Mouse (Mus musculus) ES-E14 (cell line): Measurements from ENCODE around the gene Fhl1.

Source experiments
- CHD2 ChIP-seq: IDR thresholded peaks from 2 replicates; pipeline ENCODE4 v1.6.1; 2014; ENCODE audit warnings: mild to moderate bottlenecking, low read depth, low read length, inconsistent platforms
- HCFC1 ChIP-seq: IDR thresholded peaks from 2 replicates; pipeline ENCODE4 v1.6.1; 2012; ENCODE audit warnings: low read length, inconsistent platforms, borderline replicate concordance; ENCODE audit not compliant: insufficient read depth
- MAFK ChIP-seq: IDR thresholded peaks from 2 replicates; pipeline ENCODE4 v1.6.1; 2014; ENCODE audit warnings: mild to moderate bottlenecking, low read depth, low read length, inconsistent platforms; ENCODE audit not compliant: insufficient read depth
- ZC3H11A ChIP-seq: IDR thresholded peaks from 2 replicates; pipeline ENCODE4 v1.6.1; 2012; ENCODE audit warnings: low read depth, mild to moderate bottlenecking, inconsistent platforms, low read length, borderline replicate concordance

DNA sequence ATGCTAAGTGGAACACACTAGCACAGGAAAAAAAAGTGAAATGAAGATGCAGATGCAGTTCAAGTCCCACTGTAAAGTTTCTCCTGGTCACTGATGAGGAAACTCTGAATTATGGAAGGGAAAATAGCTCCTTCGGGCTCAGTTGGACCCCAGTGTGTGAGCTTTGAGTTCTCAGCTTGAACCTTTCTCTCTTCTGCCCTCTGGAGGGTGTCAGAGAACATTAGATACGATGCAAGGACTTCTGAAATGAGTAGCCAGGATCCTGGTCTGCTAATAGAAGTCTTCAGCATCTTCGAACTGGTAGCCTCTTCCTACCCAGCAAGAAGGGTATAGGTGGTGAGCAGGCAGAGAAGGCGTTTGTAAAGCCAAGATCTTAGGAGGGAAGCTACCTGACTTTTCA, 19.9 kb downstream of the Fhl1 start:
- no peak for TF ChIP-seq CHD2
- TF ChIP-seq MAFK: no peak
- TF ChIP-seq ZC3H11A: no peak
- no peak for TF ChIP-seq HCFC1
